Mouse (Mus musculus): Measurements from ENCODE around the gene Smtnl1. TPM values are rescaled to one million over a fixed set of nuclear protein-coding genes. Genes with fewer than 3 reads are reported as not detected.
A peak's percentile ranks its signal among the peaks of the same experiment; 100 is the strongest.

The Smtnl1 gene
- polyA plus RNA-seq, 1 experiment from 2014 or later: not detected

DNA sequence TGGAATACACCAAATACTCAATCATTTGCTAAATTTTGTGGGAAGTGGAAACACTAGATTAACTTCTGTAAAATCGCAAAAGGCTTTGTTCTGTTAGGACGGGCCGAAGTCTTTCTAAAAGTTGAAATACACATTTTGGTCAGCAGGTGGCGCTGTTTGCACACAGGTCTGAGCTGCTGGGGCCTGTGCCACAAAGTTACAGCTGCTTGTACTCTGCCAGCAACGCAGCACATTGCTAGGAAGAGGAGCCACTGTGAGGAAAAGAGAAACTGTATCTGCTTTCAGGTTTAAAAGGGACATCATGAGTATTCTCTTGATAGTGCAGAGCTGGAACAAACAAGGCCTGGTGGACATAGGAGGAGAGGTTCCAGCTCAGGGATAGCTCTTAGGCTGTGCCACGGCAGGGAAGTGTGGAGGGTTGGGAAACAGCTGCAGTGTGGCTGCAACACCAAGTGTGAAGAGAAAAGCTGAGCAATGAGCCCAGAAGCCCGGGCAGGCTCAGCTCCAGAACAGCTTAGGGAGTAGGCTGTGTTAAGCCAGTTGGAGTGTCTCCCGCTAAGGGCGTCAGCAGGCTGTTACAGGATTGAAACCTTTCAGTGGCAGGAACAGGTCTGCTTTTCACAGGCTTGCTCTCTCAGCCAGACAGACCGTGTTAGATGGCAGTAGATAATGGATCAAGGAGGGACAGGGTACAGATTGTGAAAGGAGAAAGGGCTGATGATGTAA, 9.4 kb upstream of the Smtnl1 start:
- no peak overlapping the region for H3K27ac ChIP-seq
- peak; percentile 67 for ATAC-seq (ENCODE audit: low FRiP score)
- WGBS: 37% methylated on average over 10 of the region's 10 CpGs

DNA sequence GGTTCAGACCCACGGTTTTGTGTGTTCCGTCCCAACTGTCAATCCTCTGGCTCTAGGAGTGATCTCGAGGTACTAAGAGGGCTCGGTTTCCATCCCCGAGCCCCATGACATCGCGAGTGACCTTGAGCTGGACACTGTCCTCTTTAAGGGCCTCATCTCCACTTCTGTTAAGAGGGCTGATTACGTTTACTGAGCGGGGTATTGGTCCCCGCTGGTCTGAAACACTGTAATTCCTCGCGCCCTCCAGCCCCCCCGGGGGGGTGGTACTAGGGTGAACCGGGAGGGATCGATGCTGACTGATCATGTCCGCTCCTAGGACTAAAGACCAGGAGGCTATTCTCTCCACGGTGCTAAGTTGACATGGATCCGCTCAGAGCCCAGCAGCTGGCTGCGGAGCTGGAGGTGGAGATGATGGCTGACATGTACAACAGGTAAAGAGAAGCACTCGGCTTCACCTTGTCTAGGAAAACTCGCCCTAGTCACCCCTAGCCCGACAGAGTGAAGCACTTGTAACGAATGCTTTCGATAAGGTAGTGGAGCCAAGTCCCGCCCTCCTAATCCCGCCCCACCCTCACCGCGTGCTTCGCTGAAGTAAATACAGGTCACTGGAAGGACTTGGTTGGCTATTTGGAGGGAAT, 5.0 kb upstream of the Smtnl1 start:
- peak; percentile 53 for ATAC-seq (ENCODE audit: low FRiP score)
- under 1% methylated on average over 29 of the region's 29 CpGs for WGBS

More for the DNA sequence above, 9.4 kb upstream of the Smtnl1 start:
- Histone ChIP-seq H3K9me3 (replicated peaks) (no peaks in the 10 kb centered on the region), H3K4me1 (peaks cover 13% of the 10 kb centered on the region), H3K4me2 (replicated peaks) (no peak overlapping the region), H3K27me3 (peaks cover under 1% of the 10 kb centered on the region; the same call in 1 of the 2 replicates), H3K4me3 (no peak overlapping the region), H3K36me3 (peaks cover 11% of the 10 kb centered on the region; the same call in 1 of the 2 replicates), H3K9ac (no peak overlapping the region)

DNA sequence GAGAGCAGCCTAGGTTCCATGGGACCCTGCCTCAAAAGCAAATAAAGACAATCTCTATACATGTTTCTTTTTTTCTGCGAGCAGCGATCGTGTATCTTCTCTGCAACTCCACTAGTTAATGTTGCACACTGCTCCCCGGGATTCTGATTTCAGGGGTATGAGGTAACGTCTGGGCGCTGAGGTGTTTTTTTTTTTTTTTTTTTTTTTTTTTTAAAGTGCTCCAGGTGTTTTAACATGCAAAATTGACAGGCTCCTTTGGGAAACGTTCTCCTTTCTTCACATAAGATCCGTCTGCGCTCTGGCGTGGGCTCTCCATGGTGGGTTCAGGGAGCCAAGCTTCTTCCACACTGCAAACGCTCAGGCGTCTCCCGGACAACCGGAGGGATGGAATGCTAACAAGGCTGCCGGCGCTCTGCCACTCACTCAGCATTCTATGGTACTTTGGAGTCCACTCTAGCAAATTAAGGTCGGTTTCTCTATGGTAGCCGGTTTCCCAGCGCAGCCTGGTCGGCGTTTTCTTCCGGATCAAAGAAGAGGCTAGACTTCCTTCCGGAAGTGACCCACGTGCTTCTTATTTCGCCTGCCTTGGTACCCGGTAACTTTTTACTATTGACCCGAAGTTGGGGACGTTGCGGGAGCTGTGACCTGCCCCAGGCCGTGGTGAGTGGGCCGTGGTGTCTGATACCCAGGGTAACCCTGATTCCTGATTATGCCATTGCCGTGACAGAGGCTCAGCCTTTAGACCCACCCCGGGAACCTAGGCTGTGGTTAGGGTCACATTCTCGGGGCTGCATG, 4.2 kb upstream of the Smtnl1 start, which contains the start of gene Timm10:
Timm10 (plus strand) TSS at position 510 of the 795 bp plus-strand sequence.
- H3K9me3 ChIP-seq (replicated peaks): no peaks in the 10 kb centered on the region
- under 1% methylated on average over 34 of the region's 34 CpGs for WGBS
- H3K27me3 ChIP-seq: no peaks in the 10 kb centered on the region
- peak within 1 kb of the TSS; percentile 80 for H3K9ac ChIP-seq
- H3K4me3 ChIP-seq: peak within 1 kb of the TSS; percentile 74
- peak within 1 kb of the TSS; percentile 99 for H3K4me2 ChIP-seq (replicated peaks)
- H3K36me3 ChIP-seq: peaks cover 11% of the 10 kb centered on the region; the same call in 1 of the 2 replicates
- H3K27ac ChIP-seq: peak within 1 kb of the TSS; percentile 48; the same call in 1 of the 2 replicates
- ATAC-seq (ENCODE audit: low FRiP score): peak; percentile 92
- H3K4me1 ChIP-seq: peaks cover 10% of the 10 kb centered on the region

More for the DNA sequence above, 5.0 kb upstream of the Smtnl1 start:
- Histone ChIP-seq H3K9ac (peak overlapping the region; percentile 80), H3K4me2 (replicated peaks) (peak overlapping the region; percentile 99), H3K4me1 (peaks cover 13% of the 10 kb centered on the region), H3K4me3 (peak overlapping the region; percentile 74), H3K27ac (no peak overlapping the region), H3K36me3 (peaks cover 11% of the 10 kb centered on the region; the same call in 1 of the 2 replicates), H3K9me3 (replicated peaks) (no peaks in the 10 kb centered on the region), H3K27me3 (no peaks in the 10 kb centered on the region)

DNA sequence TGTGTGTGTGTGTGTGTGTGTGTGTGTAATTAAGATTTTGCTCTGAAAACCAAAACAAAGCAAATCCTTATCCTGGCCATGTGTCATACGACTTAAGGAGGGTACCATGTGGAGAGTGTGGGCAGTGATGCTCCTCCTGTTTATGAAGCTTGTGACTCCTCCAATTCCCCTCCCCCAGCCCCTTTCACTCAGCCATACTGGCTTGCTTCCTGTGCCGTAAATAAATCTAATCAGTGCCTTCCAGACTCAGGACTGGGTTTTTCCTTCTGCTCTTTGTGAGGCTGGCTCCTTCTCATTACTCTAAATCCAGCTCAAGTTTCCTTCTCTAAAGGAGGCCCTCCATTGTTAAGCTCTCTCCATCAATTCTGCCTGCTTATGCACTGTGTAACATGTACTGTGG, 785 bp upstream of the Smtnl1 start:
- ATAC-seq (ENCODE audit: low FRiP score): no peak
- no peak overlapping the region for H3K4me2 ChIP-seq (replicated peaks)
- H3K4me1 ChIP-seq: peaks cover 10% of the 10 kb centered on the region
- H3K36me3 ChIP-seq: no peaks in the 10 kb centered on the region
- no peak overlapping the region for H3K9ac ChIP-seq
- H3K4me3 ChIP-seq: no peak overlapping the region
- H3K9me3 ChIP-seq (replicated peaks): no peaks in the 10 kb centered on the region
- WGBS: 53% methylated on average over 2 of the region's 2 CpGs
- H3K27me3 ChIP-seq: peaks cover 8% of the 10 kb centered on the region
- no peak overlapping the region for H3K27ac ChIP-seq

DNA sequence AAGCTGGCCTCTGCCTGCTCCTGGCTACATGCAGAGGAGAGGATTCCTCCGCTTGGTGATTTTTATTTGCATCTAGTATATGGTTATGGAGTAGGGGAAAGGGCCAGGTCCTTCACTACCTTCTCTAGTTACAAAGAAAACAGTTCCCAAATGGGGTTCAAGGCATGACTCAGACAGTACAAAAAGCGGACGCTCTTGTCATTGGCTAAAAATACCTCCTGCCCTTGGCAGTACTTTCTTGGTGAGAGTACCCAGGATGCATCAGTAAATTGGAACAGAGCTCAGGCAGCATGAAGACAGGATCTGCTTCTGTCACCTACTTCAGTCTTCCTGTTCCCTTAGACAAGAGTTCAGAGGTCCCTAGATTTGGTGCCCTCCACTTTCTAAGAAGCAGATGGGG, 2.6 kb downstream of the Smtnl1 start:
- H3K4me2 ChIP-seq (replicated peaks): no peak overlapping the region
- peaks cover 8% of the 10 kb centered on the region for H3K27me3 ChIP-seq
- no peaks in the 10 kb centered on the region for H3K36me3 ChIP-seq
- no peaks in the 10 kb centered on the region for H3K9me3 ChIP-seq (replicated peaks)
- H3K9ac ChIP-seq: no peak overlapping the region
- no peaks in the 10 kb centered on the region for H3K4me1 ChIP-seq
- ATAC-seq (ENCODE audit: low FRiP score): no peak
- WGBS: 61% methylated on average over 3 of the region's 3 CpGs
- H3K27ac ChIP-seq: no peak overlapping the region
- H3K4me3 ChIP-seq: no peak overlapping the region

DNA sequence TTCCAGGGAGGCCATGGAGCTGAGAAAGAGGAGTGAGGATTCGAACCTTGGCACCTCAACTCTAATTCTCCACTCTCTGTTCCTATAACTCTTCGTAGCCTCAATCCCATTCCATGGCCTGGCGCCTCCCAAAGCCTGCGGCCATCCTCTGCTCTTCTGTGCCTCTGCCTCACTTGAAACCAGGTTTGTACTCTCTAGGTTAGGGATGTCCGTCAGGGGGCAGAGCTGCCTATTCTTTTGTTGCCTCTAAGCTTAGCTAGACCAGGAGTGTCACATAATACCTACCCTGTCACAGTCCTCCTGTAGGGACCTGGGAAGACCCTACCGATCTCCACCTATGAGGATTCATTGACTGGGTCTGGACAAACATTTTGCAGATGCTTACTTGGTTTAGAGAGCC, 9.8 kb downstream of the Smtnl1 start:
- no peaks in the 10 kb centered on the region for H3K27me3 ChIP-seq
- 0 out of 2 replicates have a peak, but pooled peaks cover 3% of the 10 kb centered on the region for H3K9me3 ChIP-seq (replicated peaks)
- no peak overlapping the region for H3K27ac ChIP-seq
- H3K36me3 ChIP-seq: no peaks in the 10 kb centered on the region
- H3K4me2 ChIP-seq (replicated peaks): no peak overlapping the region
- H3K4me3 ChIP-seq: no peak overlapping the region
- ATAC-seq (ENCODE audit: low FRiP score): no peak
- peaks cover 4% of the 10 kb centered on the region; the same call in 1 of the 2 replicates for H3K4me1 ChIP-seq
- WGBS: 76% methylated on average over 6 of the region's 6 CpGs
- H3K9ac ChIP-seq: no peak overlapping the region

DNA sequence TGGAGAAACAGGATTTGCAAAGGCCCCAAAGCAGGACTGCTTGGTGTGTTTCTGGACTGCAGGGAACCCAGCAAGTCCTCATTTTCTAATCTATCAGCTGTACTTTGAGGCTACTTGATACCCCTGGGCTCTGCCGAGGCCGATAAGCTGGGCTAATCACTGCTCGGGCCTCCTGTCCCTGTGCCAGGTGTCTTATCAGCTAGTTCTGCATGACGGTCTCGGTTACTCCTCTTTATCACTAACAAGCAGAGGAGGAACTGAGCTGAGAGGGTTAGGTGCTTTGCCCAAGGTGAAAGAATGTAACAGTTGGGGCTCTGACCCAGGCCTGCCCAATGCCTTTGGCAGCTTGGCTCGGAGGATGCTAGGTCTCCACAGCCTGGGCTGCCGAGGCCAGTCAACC, 10.6 kb downstream of the Smtnl1 start:
- H3K4me3 ChIP-seq: no peak overlapping the region
- ATAC-seq (ENCODE audit: low FRiP score): 0 out of 2 replicates have a peak, but pooled peaks have one; percentile 12
- 86% methylated on average over 7 of the region's 7 CpGs for WGBS
- 0 out of 2 replicates have a peak, but pooled peaks cover 3% of the 10 kb centered on the region for H3K9me3 ChIP-seq (replicated peaks)
- H3K36me3 ChIP-seq: no peaks in the 10 kb centered on the region
- H3K9ac ChIP-seq: no peak overlapping the region
- H3K4me1 ChIP-seq: peaks cover 4% of the 10 kb centered on the region; the same call in 1 of the 2 replicates
- H3K27me3 ChIP-seq: no peaks in the 10 kb centered on the region
- H3K27ac ChIP-seq: no peak overlapping the region
- H3K4me2 ChIP-seq (replicated peaks): no peak overlapping the region

DNA sequence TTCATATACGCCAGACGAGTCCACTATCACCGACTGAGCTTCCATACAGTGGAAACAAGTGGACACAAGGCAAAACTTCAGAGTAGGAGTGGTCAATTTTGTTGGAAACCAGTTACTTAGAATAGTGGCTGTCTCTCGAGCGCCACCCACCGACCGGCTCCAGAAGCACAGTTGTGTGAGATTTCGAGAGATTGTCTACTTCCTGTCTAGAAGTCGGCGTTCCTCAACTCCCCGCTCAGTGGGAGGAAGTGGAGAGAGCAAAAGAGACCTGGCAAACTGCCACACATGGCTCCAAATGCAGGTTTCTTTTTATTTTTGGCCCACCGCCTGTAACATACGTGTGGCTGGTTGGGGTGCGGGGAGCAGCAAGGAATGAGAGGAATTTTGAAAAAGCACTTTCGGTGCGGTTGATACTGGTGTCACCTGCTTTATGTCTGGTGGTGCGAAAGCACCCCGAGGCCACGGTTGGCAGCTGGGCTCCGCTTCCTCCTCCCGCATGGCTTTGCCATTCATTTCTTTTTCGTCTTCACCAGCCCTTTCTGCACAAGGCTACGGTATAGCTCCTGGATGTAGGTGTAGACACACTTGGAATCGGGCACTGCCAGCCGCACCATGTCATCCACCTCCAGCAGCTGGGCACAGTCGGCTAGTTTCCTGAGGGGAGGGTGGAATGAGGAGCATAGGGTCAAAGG, 11.4 kb downstream of the Smtnl1 start:
- 39% methylated on average over 26 of the region's 26 CpGs for WGBS

DNA sequence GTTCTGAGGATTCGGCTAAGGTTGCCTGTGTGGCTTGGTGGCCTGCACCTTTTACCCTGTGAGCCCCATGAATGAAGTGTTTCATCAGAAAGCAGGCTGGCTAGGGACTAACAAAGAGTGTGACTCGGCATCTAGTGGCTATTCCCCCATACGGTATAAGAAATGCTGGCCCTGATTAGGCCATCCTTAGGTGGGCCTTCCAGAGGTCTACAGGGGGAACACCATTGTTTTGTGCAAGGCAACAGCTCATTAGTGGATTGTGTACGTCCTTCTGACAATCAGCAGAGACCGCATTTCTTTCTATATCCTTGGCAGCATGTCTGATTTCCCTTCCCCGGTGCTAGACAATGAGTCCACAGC, 11.9 kb downstream of the Smtnl1 start:
- no peak overlapping the region for H3K4me3 ChIP-seq
- ATAC-seq (ENCODE audit: low FRiP score): no peak

More for the DNA sequence above, 11.4 kb downstream of the Smtnl1 start:
- Histone ChIP-seq H3K36me3 (no peaks in the 10 kb centered on the region), H3K27me3 (no peaks in the 10 kb centered on the region), H3K9me3 (replicated peaks) (0 out of 2 replicates have a peak, but pooled peaks cover 3% of the 10 kb centered on the region), H3K4me1 (peaks cover 4% of the 10 kb centered on the region; the same call in 1 of the 2 replicates), H3K4me2 (replicated peaks) (peak overlapping the region; percentile 44), H3K9ac (no peak overlapping the region), H3K4me3 (no peak overlapping the region; the same call in 1 of the 2 replicates), H3K27ac (no peak overlapping the region)
- peak; percentile 65 for ATAC-seq (ENCODE audit: low FRiP score)

DNA sequence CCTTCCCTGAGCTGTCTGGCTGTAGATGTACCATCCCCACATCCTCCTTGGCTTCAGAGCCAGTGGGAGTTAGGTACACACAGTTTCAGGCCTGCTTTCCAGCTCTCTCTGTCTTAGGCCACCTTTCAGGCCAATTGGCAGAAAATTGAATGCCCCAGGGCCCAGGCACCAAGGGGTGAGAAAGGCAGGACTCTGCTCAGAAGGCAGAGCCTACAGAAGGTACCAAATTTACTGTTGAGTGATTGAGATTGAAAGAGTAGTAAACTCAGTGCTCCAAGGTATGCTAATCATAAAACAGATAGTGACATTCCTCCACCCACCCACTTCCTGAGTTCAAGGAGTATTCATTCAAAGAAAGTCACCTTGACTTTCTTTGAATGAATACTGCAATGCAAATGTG, 13.1 kb downstream of the Smtnl1 start:
- H3K9ac ChIP-seq: no peak overlapping the region
- no peak overlapping the region for H3K27ac ChIP-seq
- H3K4me3 ChIP-seq: no peak overlapping the region
- 0 out of 2 replicates have a peak, but pooled peaks cover 3% of the 10 kb centered on the region for H3K9me3 ChIP-seq (replicated peaks)
- ATAC-seq (ENCODE audit: low FRiP score): no peak
- no peak overlapping the region for H3K4me2 ChIP-seq (replicated peaks)
- no peaks in the 10 kb centered on the region for H3K27me3 ChIP-seq
- 0 out of 2 replicates have a peak, but pooled peaks cover 3% of the 10 kb centered on the region for H3K36me3 ChIP-seq
- peaks cover 4% of the 10 kb centered on the region; the same call in 1 of the 2 replicates for H3K4me1 ChIP-seq

More for the DNA sequence above, 11.9 kb downstream of the Smtnl1 start:
- no peaks in the 10 kb centered on the region for H3K27me3 ChIP-seq
- H3K4me1 ChIP-seq: peaks cover 4% of the 10 kb centered on the region; the same call in 1 of the 2 replicates
- 0 out of 2 replicates have a peak, but pooled peaks cover 3% of the 10 kb centered on the region for H3K9me3 ChIP-seq (replicated peaks)
- 77% methylated on average over 6 of the region's 6 CpGs for WGBS
- H3K9ac ChIP-seq: no peak overlapping the region
- H3K36me3 ChIP-seq: no peaks in the 10 kb centered on the region
- no peak overlapping the region for H3K4me2 ChIP-seq (replicated peaks)
- no peak overlapping the region for H3K27ac ChIP-seq

DNA sequence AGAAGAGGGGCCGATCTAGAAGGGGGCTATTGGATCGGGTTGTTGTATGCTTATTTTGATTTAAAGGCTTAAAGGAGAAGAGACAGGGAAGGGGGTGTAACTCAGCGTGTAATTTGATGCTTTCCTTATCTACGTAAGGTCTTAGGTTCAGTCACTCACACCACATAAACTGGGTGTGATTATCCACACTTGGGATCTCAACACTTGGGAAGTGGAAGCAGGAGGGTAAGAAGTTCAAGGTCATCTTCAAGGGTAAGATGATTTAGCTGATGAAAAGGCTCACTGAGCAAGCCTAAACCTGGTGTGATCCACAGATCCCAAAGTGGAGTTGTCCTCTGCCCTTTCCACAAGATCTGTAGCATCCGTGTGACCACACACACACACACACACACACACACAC, 15.9 kb downstream of the Smtnl1 start:
- Histone ChIP-seq H3K36me3 (0 out of 2 replicates have a peak, but pooled peaks cover 3% of the 10 kb centered on the region), H3K27me3 (no peaks in the 10 kb centered on the region), H3K4me2 (replicated peaks) (no peak overlapping the region), H3K4me3 (no peak overlapping the region), H3K4me1 (peaks cover 4% of the 10 kb centered on the region; the same call in 1 of the 2 replicates), H3K9ac (no peak overlapping the region), H3K9me3 (replicated peaks) (0 out of 2 replicates have a peak, but pooled peaks cover 3% of the 10 kb centered on the region), H3K27ac (no peak overlapping the region)
- 78% methylated on average over 5 of the region's 5 CpGs for WGBS
- ATAC-seq (ENCODE audit: low FRiP score): no peak
